In genomic region chr10:5181771-5182176, GRCm38 (mm10) we compare ENCODE assay signal across 20 mouse cellular contexts.
DNase-seq lines count a peak whose midpoint lies in the region; ATAC-seq lines count a peak whose summit lies in the region.
"Had no signal": no experiment of that assay in that cellular context is flagged by ENCODE, and none has a peak within 500 bp of the region (broad histone marks: within the 10 kb centered on the region; RNA-seq: fewer than 3 reads in every experiment).

No protein-coding gene starts in this region.

- H3K4me2 ChIP-seq in forebrain, embryonic 15.5 days (replicated peaks) = no peak overlapping the region
- no peak overlapping the region for H3K4me2 ChIP-seq in midbrain, embryonic 13.5 days (replicated peaks)
- H3K4me2 ChIP-seq: embryonic facial prominence, embryonic 15.5 days; forebrain, embryonic 12.5 days; heart, embryonic 11.5 days; neural tube, embryonic 12.5 days had no signal

- ATAC-seq in forebrain, embryonic 15.5 days (replicated peaks) = no peak
- ATAC-seq in midbrain, embryonic 13.5 days = no peak
- ATAC-seq: hindbrain, embryonic 16.5 days; liver, postnatal 0 days had no signal

- H3K9me3 ChIP-seq in forebrain, embryonic 15.5 days = no peaks in the 10 kb centered on the region
- H3K9me3 ChIP-seq in midbrain, embryonic 13.5 days = no peaks in the 10 kb centered on the region
- H3K9me3 ChIP-seq: embryonic facial prominence, embryonic 15.5 days; forebrain, embryonic 12.5 days; neural tube, embryonic 12.5 days had no signal

- peak; percentile 14 to 19 for DNase-seq in adrenal gland, postnatal 36 days
- DNase-seq in adrenal gland, postnatal 10 days = no peak
- peak; percentile 55 for DNase-seq in 3134 (ENCODE audit: extremely low read depth, insufficient read length, low spot score)
- DNase-seq in brain, adult 2 months (ENCODE audit: low read depth, low spot score) = peak; percentile 74
- DNase-seq in cerebellum, postnatal 25 days = peak; percentile 70 to 80
- DNase-seq: B cell, adult 2 months; embryo, embryonic 11 days; gastrocnemius, postnatal 36 days; kidney, adult 2 months; kidney, postnatal 25 days; liver, postnatal 0 days; right cerebral cortex, postnatal 14 days; thymus, postnatal 25 days had no signal

- H3K4me3 ChIP-seq in forebrain, embryonic 15.5 days = no peak overlapping the region
- H3K4me3 ChIP-seq in midbrain, embryonic 13.5 days (replicated peaks) = no peak overlapping the region
- H3K4me3 ChIP-seq: embryonic facial prominence, embryonic 15.5 days; forebrain, embryonic 12.5 days; neural tube, embryonic 12.5 days had no signal

- H3K9ac ChIP-seq in forebrain, embryonic 15.5 days (replicated peaks) = no peak overlapping the region
- no peak overlapping the region for H3K9ac ChIP-seq in midbrain, embryonic 13.5 days (replicated peaks)
- H3K9ac ChIP-seq: embryonic facial prominence, embryonic 15.5 days; forebrain, embryonic 12.5 days; liver, postnatal 0 days; neural tube, embryonic 12.5 days had no signal

- H3K36me3 ChIP-seq in forebrain, embryonic 15.5 days = no peaks in the 10 kb centered on the region
- peaks cover 33% of the 10 kb centered on the region for H3K36me3 ChIP-seq in midbrain, embryonic 13.5 days
- H3K36me3 ChIP-seq: forebrain, embryonic 12.5 days had no signal

- no peaks in the 10 kb centered on the region for H3K4me1 ChIP-seq in forebrain, embryonic 15.5 days
- H3K4me1 ChIP-seq in midbrain, embryonic 13.5 days (replicated peaks) = no peaks in the 10 kb centered on the region
- H3K4me1 ChIP-seq: embryonic facial prominence, embryonic 15.5 days; forebrain, embryonic 12.5 days; neural tube, embryonic 12.5 days had no signal

- H3K27ac ChIP-seq in forebrain, embryonic 15.5 days (replicated peaks) = no peak overlapping the region
- no peak overlapping the region for H3K27ac ChIP-seq in midbrain, embryonic 13.5 days
- H3K27ac ChIP-seq: embryonic facial prominence, embryonic 15.5 days; forebrain, embryonic 12.5 days; neural tube, embryonic 12.5 days had no signal

- 87% methylated on average over 4 of the region's 4 CpGs for WGBS in forebrain, embryonic 15.5 days
- WGBS in midbrain, embryonic 13.5 days = 90% methylated on average over 4 of the region's 4 CpGs

- H3K27me3 ChIP-seq in forebrain, embryonic 15.5 days = no peaks in the 10 kb centered on the region
- no peaks in the 10 kb centered on the region for H3K27me3 ChIP-seq in midbrain, embryonic 13.5 days
- H3K27me3 ChIP-seq: embryonic facial prominence, embryonic 15.5 days; forebrain, embryonic 12.5 days; neural tube, embryonic 12.5 days had no signal
